ENCODE assay signal across 8 mouse cellular contexts in the genomic region with DNA sequence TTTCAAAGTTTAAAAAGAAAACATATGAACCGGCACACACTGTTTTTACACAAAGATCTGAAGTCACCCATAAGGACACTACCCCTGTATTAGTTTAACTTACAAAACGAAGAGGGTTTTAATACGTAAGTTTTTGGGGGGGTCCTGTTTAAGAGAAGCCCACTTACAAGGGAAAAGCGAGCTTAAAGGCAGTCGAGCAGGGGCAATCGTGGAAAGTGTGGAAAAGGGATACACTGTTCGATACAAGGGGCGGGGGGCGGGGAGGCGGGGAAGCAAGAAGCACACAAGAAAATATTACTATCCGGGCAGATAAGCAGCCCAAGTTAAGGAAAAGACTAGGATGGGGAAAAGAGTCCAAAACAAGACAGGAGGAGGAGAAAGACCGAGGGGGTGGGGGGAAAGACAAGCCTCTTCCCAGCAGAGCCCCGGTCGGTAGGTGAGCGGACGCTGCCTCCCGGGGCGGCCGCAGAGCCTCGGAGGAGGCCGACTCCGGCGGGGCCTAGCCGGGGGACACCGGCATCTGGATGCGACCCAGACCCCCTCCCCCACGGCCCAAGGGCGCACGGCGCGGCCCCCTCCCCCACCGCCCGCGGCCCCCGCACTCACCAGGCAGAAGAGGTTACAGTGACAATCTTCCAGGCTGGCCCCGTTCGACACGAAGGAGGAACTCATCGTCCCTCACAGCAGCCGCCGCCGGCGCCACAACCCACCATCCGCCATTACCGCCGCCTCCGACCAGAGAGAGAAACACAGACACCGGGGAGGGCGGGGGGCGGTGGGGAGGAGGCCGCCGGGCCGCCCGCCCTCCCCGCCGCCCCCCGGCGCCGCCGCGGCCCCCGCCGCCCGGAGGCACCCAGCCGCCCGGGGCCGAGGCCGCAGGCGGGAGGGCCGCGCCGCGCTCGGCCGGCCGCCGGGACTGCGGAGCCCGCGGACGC. TPM values are rescaled to one million over a fixed set of nuclear protein-coding genes. Genes with fewer than 3 reads are reported as not detected.
A peak's percentile ranks its signal among the peaks of the same experiment; 100 is the strongest.
DNase-seq lines count a peak whose midpoint lies in the region; ATAC-seq and TF ChIP-seq lines count a peak whose summit lies in the region.

A gene (minus strand): TSS at position 749 of the 935 bp plus-strand sequence.

- intact Hi-C loops in heart, postnatal 25 days (cut with DNase I): loop anchor here (5.0 to 10.0 kb wide), 4 partner anchors 40 to 512 kb away; a partner anchor contains a TSS

- DNase-seq in MN1 (ENCODE audit: low spot score): peak; percentile 52
- peak; percentile 43 for DNase-seq in cerebellum, adult 11-12 months
- peak; percentile 8 for DNase-seq in heart, postnatal 25 days (ENCODE audit: low spot score)
- DNase-seq in layer of hippocampus, adult 2 months (ENCODE audit: low spot score in 2 of 2): peak; percentile 10 to 42
- DNase-seq in ovary, adult 18-20 months (ENCODE audit: low spot score): peak; percentile 22
- peak; percentile 56 for DNase-seq in thymus, postnatal 0 days (ENCODE audit: low spot score)

- no peaks in the 10 kb centered on the region for H3K9me3 ChIP-seq in forebrain, embryonic 15.5 days
- no peaks in the 10 kb centered on the region for H3K9me3 ChIP-seq in lung, embryonic 16.5 days (ENCODE audit: control insufficient read depth, low read length)

- peak within 1 kb of the TSS; percentile 76 for H3K4me3 ChIP-seq in forebrain, embryonic 15.5 days
- H3K4me3 ChIP-seq in layer of hippocampus, adult 2 months: peak within 1 kb of the TSS; percentile 96
- peak within 1 kb of the TSS; percentile 89 for H3K4me3 ChIP-seq in lung, embryonic 16.5 days (ENCODE audit: low read length)

- under 1% methylated on average over 76 of the region's 81 CpGs for WGBS in forebrain, embryonic 15.5 days
- under 1% methylated on average over 68 of the region's 81 CpGs for WGBS in lung, embryonic 16.5 days

- H3K27me3 ChIP-seq in forebrain, embryonic 15.5 days: no peaks in the 10 kb centered on the region
- no peaks in the 10 kb centered on the region for H3K27me3 ChIP-seq in lung, embryonic 16.5 days (ENCODE audit: control insufficient read depth, insufficient read depth, low read depth, low read length)

- H3K4me2 ChIP-seq in forebrain, embryonic 15.5 days (replicated peaks): peak within 1 kb of the TSS; percentile 56
- H3K4me2 ChIP-seq in lung, embryonic 16.5 days (ENCODE audit: low read depth, low read length): peak within 1 kb of the TSS; percentile 70

- no peak for TF ChIP-seq CTCF in layer of hippocampus, adult 2 months (conservative IDR thresholded peaks at IDR 0.05)

- H3K27ac ChIP-seq in forebrain, embryonic 15.5 days (replicated peaks): peak within 1 kb of the TSS; percentile 99
- peak within 1 kb of the TSS; percentile 98 for H3K27ac ChIP-seq in layer of hippocampus, adult 2 months
- peak within 1 kb of the TSS; percentile 99 for H3K27ac ChIP-seq in lung, embryonic 16.5 days (ENCODE audit: low read length)

- H3K4me1 ChIP-seq in forebrain, embryonic 15.5 days: peaks cover 39% of the 10 kb centered on the region
- peaks cover 19% of the 10 kb centered on the region for H3K4me1 ChIP-seq in lung, embryonic 16.5 days (replicated peaks; ENCODE audit: control insufficient read depth, insufficient read depth, low read length)

- peak within 1 kb of the TSS; percentile 86 for H3K9ac ChIP-seq in forebrain, embryonic 15.5 days (replicated peaks)
- peak within 1 kb of the TSS; percentile 83 for H3K9ac ChIP-seq in lung, embryonic 16.5 days (ENCODE audit: low read length)

- H3K36me3 ChIP-seq in forebrain, embryonic 15.5 days: no peaks in the 10 kb centered on the region; the same call in 1 of the 2 replicates
- peaks cover 5% of the 10 kb centered on the region for H3K36me3 ChIP-seq in lung, embryonic 16.5 days (ENCODE audit: control insufficient read depth, insufficient read depth, low read length)

- ATAC-seq in forebrain, embryonic 15.5 days (replicated peaks): peak; percentile 54; the same call in 1 of the 2 replicates
- ATAC-seq in lung, embryonic 16.5 days (ENCODE audit: low read depth): peak; percentile 57

RNA-seq across cellular contexts. Expression of the gene that starts here (rescaled TPM):
- 12.2 and 12.8 TPM in 2 replicates for polyA plus RNA-seq in forebrain, embryonic 15.5 days (2015; fragmentation: Nextera tagmentation; extraction: Ambion mirVana)
- total RNA-seq in heart, postnatal 25 days (2021): 10 to 100 TPM; 33.4 to 44.7 TPM
- 10 to 100 TPM; 49.8 to 56.6 TPM for total RNA-seq in layer of hippocampus, adult 2 months (2021)
- polyA plus RNA-seq in lung, embryonic 16.5 days (2015; fragmentation: Nextera tagmentation; extraction: Ambion mirVana): 7.5 and 7.6 TPM in 2 replicates
- 10.0 and 15.1 TPM in 2 replicates for polyA plus RNA-seq in thymus, postnatal 0 days (2015; fragmentation: Nextera tagmentation; extraction: Ambion mirVana)

Comparison
In these comparisons a context has a peak if more than half of its experiments do, and no peak if none do; other contexts are left out.
1. Peak in every context shown above with its lines: DNase-seq, ATAC-seq, H3K4me3 ChIP-seq and H3K27ac ChIP-seq.